Mouse (Mus musculus): ENCODE results near the gene Cbln4.

DNA sequence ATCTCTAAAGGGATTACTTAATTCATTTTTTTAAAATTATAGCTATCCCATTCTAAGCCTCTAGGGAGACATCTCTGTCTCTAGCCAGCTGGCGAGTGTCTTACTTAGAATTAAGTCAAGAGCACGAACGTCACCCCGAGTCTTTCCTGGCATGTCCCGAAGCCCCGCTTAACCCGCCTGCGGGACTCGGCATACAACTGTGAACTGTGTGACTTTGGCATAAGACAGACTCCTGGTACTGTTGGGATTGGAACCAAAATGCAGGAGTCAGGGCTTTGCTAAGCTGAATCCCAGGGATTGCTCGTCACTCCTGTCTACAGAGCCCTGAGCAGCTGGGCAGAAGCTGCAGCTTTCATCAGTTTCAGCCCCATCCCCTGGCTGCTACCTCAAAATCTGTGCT is 2.4 kb downstream of the Cbln4 start:
- TF ChIP-seq CTCF (conservative IDR thresholded peaks at IDR 0.05 in 1 of 2, IDR thresholded peaks at IDR 0.05 in 1 of 2; ENCODE audit: low read depth in 2 of 2, low read length in 2 of 2) (no peak), USF2 (conservative IDR thresholded peaks at IDR 0.05; ENCODE audit: low read depth, low read length) (no peak), MAX (IDR thresholded peaks at IDR 0.05; ENCODE audit: low read length) (no peak), POLR2A (IDR thresholded peaks at IDR 0.05; ENCODE audit: low read depth, low read length) (no peak), BHLHE40 (IDR thresholded peaks at IDR 0.05; ENCODE audit: low read depth, low read length) (no peak), POLR2AphosphoS2 (IDR thresholded peaks at IDR 0.05; ENCODE audit: low read depth, low read length) (no peak), HCFC1 (IDR thresholded peaks at IDR 0.05; ENCODE audit: low read depth, low read length) (no peak), MYC (IDR thresholded peaks at IDR 0.05; ENCODE audit: low read depth, low read length) (no peak), EP300 (IDR thresholded peaks at IDR 0.05; ENCODE audit: low read length) (no peak), GABPA (IDR thresholded peaks at IDR 0.05; ENCODE audit: insufficient replicate concordance, low read depth, low read length) (no peak), NRF1 (IDR thresholded peaks at IDR 0.05; ENCODE audit: low read depth, low read length) (no peak), ZC3H11A (IDR thresholded peaks at IDR 0.05; ENCODE audit: low read depth, low read length) (no peak), USF1 (IDR thresholded peaks at IDR 0.05; ENCODE audit: low read depth, low read length) (no peak), SMC3 (IDR thresholded peaks at IDR 0.05; ENCODE audit: low read depth, low read length) (no peak)
